Comparison of ENCODE assay signal across 8 mouse cellular contexts in the genomic region with DNA sequence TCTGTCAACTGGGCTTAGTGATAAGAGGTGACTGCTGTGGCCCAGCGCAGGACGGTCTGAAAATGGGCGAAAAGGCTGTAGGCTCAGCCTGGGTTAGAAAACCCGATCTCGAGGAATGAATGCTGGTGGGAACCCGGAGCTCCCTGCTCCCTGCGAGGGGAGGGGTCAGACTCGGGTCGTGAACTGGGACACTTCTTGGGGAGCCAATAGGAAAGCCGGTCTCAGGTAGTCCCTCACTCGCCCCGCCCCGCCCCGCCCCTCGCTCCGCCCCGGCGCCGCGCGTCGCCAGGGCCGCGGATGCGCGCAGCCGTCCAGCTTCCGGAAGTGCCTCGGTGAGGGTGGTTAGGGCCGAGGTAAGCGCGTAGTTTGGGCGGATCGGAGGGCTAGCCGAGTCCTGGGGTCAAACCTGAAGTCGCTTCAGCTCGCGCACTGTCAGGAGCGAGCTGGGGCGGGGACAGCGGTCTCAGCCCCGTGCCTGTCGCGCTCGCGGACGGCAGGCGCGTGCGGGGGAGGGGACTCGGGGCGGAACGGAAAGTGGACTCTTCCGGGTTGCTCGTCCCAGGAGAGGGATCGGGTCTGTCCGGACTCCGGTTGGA. TPM values are rescaled to one million over a fixed set of nuclear protein-coding genes. Genes with fewer than 3 reads are reported as not detected.
DNase-seq lines count a peak whose midpoint lies in the region; ATAC-seq and TF ChIP-seq lines count a peak whose summit lies in the region.

Gene Zkscan6, plus strand, starts transcription at position 267 of the 596 bp plus-strand sequence.

- TF ChIP-seq CTCF in liver, embryonic 14.5 days (IDR thresholded peaks at IDR 0.05; ENCODE audit: low read depth) = no peak
- no peak for TF ChIP-seq CTCF in stomach, postnatal 0 days (IDR thresholded peaks at IDR 0.05; ENCODE audit: low read depth)

- H3K4me1 ChIP-seq in brown adipose tissue, adult 24 weeks (ENCODE audit: control insufficient read depth, insufficient read depth, insufficient read length, low read length) = no peaks in the 10 kb centered on the region
- peaks cover 7% of the 10 kb centered on the region for H3K4me1 ChIP-seq in heart, embryonic 15.5 days (replicated peaks)
- peaks cover 2 to 5% of the 10 kb centered on the region in 2 experiments; a peak in 3 of 4 replicates for H3K4me1 ChIP-seq in liver, embryonic 14.5 days (replicated peaks; ENCODE audit: control insufficient read depth in 2 of 2, insufficient read depth in 2 of 2, low read length in 1 of 2)
- 0 out of 2 replicates have a peak, but pooled peaks cover 4% of the 10 kb centered on the region for H3K4me1 ChIP-seq in neural tube, embryonic 11.5 days (ENCODE audit: control insufficient read depth, insufficient read depth, low read length)
- H3K4me1 ChIP-seq in stomach, postnatal 0 days (replicated peaks; ENCODE audit: control insufficient read depth, insufficient read depth) = no peaks in the 10 kb centered on the region

- peak within 1 kb of the TSS; percentile 88 for H3K4me2 ChIP-seq in heart, embryonic 15.5 days
- H3K4me2 ChIP-seq in liver, embryonic 14.5 days (ENCODE audit: low read depth) = peak within 1 kb of the TSS; percentile 96
- peak within 1 kb of the TSS; percentile 90 for H3K4me2 ChIP-seq in neural tube, embryonic 11.5 days (ENCODE audit: low read depth)
- peak within 1 kb of the TSS; percentile 80 for H3K4me2 ChIP-seq in stomach, postnatal 0 days (replicated peaks; ENCODE audit: low read depth)

- no peaks in the 10 kb centered on the region for H3K36me3 ChIP-seq in heart, embryonic 15.5 days
- H3K36me3 ChIP-seq in liver, embryonic 14.5 days (replicated peaks; ENCODE audit: control insufficient read depth, insufficient read depth, low read depth) = no peaks in the 10 kb centered on the region
- H3K36me3 ChIP-seq in neural tube, embryonic 11.5 days (ENCODE audit: control insufficient read depth, insufficient read depth, low read length) = no peaks in the 10 kb centered on the region
- no peaks in the 10 kb centered on the region for H3K36me3 ChIP-seq in stomach, postnatal 0 days (ENCODE audit: control insufficient read depth, insufficient read depth, low read length)

- under 1% methylated on average over 58 of the region's 58 CpGs for WGBS in heart, embryonic 15.5 days
- WGBS in liver, embryonic 14.5 days (ENCODE audit: insufficient replicate concordance) = under 1% methylated on average over 56 of the region's 58 CpGs
- under 1% methylated on average over 58 of the region's 58 CpGs for WGBS in neural tube, embryonic 11.5 days
- under 1% methylated on average over 54 of the region's 58 CpGs for WGBS in stomach, postnatal 0 days

- ATAC-seq in heart, embryonic 15.5 days (replicated peaks; ENCODE audit: insufficient number of reproducible peaks, insufficient read depth, low FRiP score, low read depth) = peak; percentile 97
- ATAC-seq in liver, embryonic 14.5 days (ENCODE audit: insufficient read depth) = peak; percentile 97
- ATAC-seq in neural tube, embryonic 11.5 days (ENCODE audit: insufficient read depth, low FRiP score, low TSS enrichment) = peak; percentile 97
- ATAC-seq in stomach, postnatal 0 days (ENCODE audit: low FRiP score, low TSS enrichment) = peak; percentile 98

- no peak for TF ChIP-seq EP300 in liver, embryonic 14.5 days (IDR thresholded peaks at IDR 0.05; ENCODE audit: low read depth)
- no peak for TF ChIP-seq EP300 in stomach, postnatal 0 days (optimal IDR thresholded peaks at IDR 0.05)

- H3K4me3 ChIP-seq in brown adipose tissue, adult 24 weeks (ENCODE audit: insufficient read depth, low read depth, low read length) = peak within 1 kb of the TSS; percentile 79
- peak within 1 kb of the TSS; percentile 78 for H3K4me3 ChIP-seq in heart, embryonic 15.5 days
- peak within 1 kb of the TSS; percentile 84 to 88 for H3K4me3 ChIP-seq in liver, embryonic 14.5 days (ENCODE audit: insufficient read depth in 1 of 2, low read depth in 2 of 2, low read length in 2 of 2)
- peak within 1 kb of the TSS; percentile 86 for H3K4me3 ChIP-seq in neural tube, embryonic 11.5 days (ENCODE audit: low read depth, low read length)
- peak within 1 kb of the TSS; percentile 83 for H3K4me3 ChIP-seq in stomach, postnatal 0 days (ENCODE audit: low read depth, low read length)

- no peaks in the 10 kb centered on the region for H3K9me3 ChIP-seq in heart, embryonic 15.5 days (replicated peaks)
- no peaks in the 10 kb centered on the region for H3K9me3 ChIP-seq in liver, embryonic 14.5 days (ENCODE audit: control insufficient read depth, low read length)
- no peaks in the 10 kb centered on the region for H3K9me3 ChIP-seq in neural tube, embryonic 11.5 days (ENCODE audit: control insufficient read depth, low read length)
- no peaks in the 10 kb centered on the region for H3K9me3 ChIP-seq in stomach, postnatal 0 days (ENCODE audit: control insufficient read depth, low read length)

- no peaks in the 10 kb centered on the region for H3K27me3 ChIP-seq in heart, embryonic 15.5 days
- no peaks in the 10 kb centered on the region for H3K27me3 ChIP-seq in liver, embryonic 14.5 days (ENCODE audit: control insufficient read depth, insufficient read depth, low read length)
- no peaks in the 10 kb centered on the region for H3K27me3 ChIP-seq in neural tube, embryonic 11.5 days (ENCODE audit: control insufficient read depth, insufficient read depth, low read length)
- H3K27me3 ChIP-seq in stomach, postnatal 0 days (ENCODE audit: control insufficient read depth, insufficient read depth, low read length) = no peaks in the 10 kb centered on the region

- peak within 1 kb of the TSS; percentile 94 for H3K27ac ChIP-seq in brown adipose tissue, adult 24 weeks (replicated peaks; ENCODE audit: low read depth, low read length)
- H3K27ac ChIP-seq in heart, embryonic 15.5 days = peak within 1 kb of the TSS; percentile 88
- peak within 1 kb of the TSS; percentile 90 for H3K27ac ChIP-seq in liver, embryonic 14.5 days
- H3K27ac ChIP-seq in neural tube, embryonic 11.5 days (ENCODE audit: low read depth, low read length) = peak within 1 kb of the TSS; percentile 85
- peak within 1 kb of the TSS; percentile 92 for H3K27ac ChIP-seq in stomach, postnatal 0 days (replicated peaks)

- DNase-seq in CD4-positive, CD25-positive, alpha-beta regulatory T cell, adult 2 months (ENCODE audit: low read depth, low spot score) = peak; percentile 95
- DNase-seq in fibroblast of lung, adult 2 months (ENCODE audit: low read depth) = peak; percentile 72
- peak; percentile 91 to 96 for DNase-seq in kidney, postnatal 25 days
- DNase-seq in liver, embryonic 14.5 days (ENCODE audit: low read depth in 3 of 3, low spot score in 3 of 3) = peak; percentile 87 to 92 (median 91)
- DNase-seq in neural tube, embryonic 11.5 days (ENCODE audit: low spot score) = peak; percentile 93
- peak; percentile 96 for DNase-seq in stomach, postnatal 0 days (ENCODE audit: low spot score)

- H3K9ac ChIP-seq in heart, embryonic 15.5 days = peak within 1 kb of the TSS; percentile 74
- peak within 1 kb of the TSS; percentile 91 for H3K9ac ChIP-seq in liver, embryonic 14.5 days (replicated peaks)
- peak within 1 kb of the TSS; percentile 78 for H3K9ac ChIP-seq in neural tube, embryonic 11.5 days (ENCODE audit: low read length)
- peak within 1 kb of the TSS; percentile 86 for H3K9ac ChIP-seq in stomach, postnatal 0 days (ENCODE audit: low read length)

RNA-seq across cellular contexts. Expression of gene Zkscan6, which starts in this region (rescaled TPM):
- 2.7 and 2.9 TPM in 2 replicates for polyA plus RNA-seq in brown adipose tissue, adult 24 weeks (2012; ENCODE audit: insufficient read depth, insufficient read length, missing spikeins)
- polyA plus RNA-seq in heart, embryonic 15.5 days (2015; fragmentation: Nextera tagmentation; extraction: Ambion mirVana) = 9.5 and 11.0 TPM in 2 replicates
- polyA plus RNA-seq in liver, embryonic 14.5 days (2012; rRNA removed) = 2.2 and 2.5 TPM in 2 replicates
- polyA plus RNA-seq in liver, embryonic 14.5 days (2014; fragmentation: Nextera tagmentation; extraction: Ambion mirVana) = 4.5 and 4.9 TPM in 2 replicates
- polyA plus RNA-seq in neural tube, embryonic 11.5 days (2014; fragmentation: Nextera tagmentation; extraction: Ambion mirVana) = 14.5 and 15.8 TPM in 2 replicates
- 11.0 TPM in 2 replicates for polyA plus RNA-seq in stomach, postnatal 0 days (2015; fragmentation: Nextera tagmentation; extraction: Ambion mirVana)

Comparison
In these comparisons a context has a peak if more than half of its experiments do, and no peak if none do; other contexts are left out.
1. Peak in every context shown above with its lines: DNase-seq, ATAC-seq, H3K4me3 ChIP-seq and H3K27ac ChIP-seq.